Mouse (Mus musculus) thymus, adult 2 months (tissue): ENCODE data around the gene Scn3b. TPM values are rescaled to one million over a fixed set of nuclear protein-coding genes. Genes with fewer than 3 reads are reported as not detected.

ENCODE experiments used
- DNase-seq: peaks from one replicate; pipeline ENCODE4 v3.0.0; 2021
- H3K27ac ChIP-seq: fragments of 200-500 bp; 2 replicates; pipeline ENCODE4 v1.5.1; 2012; ENCODE audit warnings: low read length, control low read depth; ENCODE audit not compliant: control insufficient read depth, insufficient read depth
- H3K27me3 ChIP-seq: fragments of 200-500 bp; 2 replicates; pipeline ENCODE4 v1.6.1; 2012; ENCODE audit warnings: mild to moderate bottlenecking, low read length, moderate library complexity, mixed read lengths; ENCODE audit not compliant: control insufficient read depth, insufficient read depth
- H3K36me3 ChIP-seq: fragments of 200-500 bp; 2 replicates; pipeline ENCODE4 v1.6.1; 2012; ENCODE audit warnings: mild to moderate bottlenecking, low read length, moderate library complexity; ENCODE audit not compliant: control insufficient read depth, insufficient read depth
- H3K4me1 ChIP-seq: fragments of 200-500 bp; replicated peaks from 2 replicates; pipeline ENCODE4 v1.6.1; 2012; ENCODE audit warnings: low read length; ENCODE audit not compliant: control insufficient read depth, insufficient read depth
- H3K4me3 ChIP-seq: fragments of 200-500 bp; 2 replicates; pipeline ENCODE4 v1.5.1; 2012; ENCODE audit warnings: mild to moderate bottlenecking, low read length, control low read depth, moderate library complexity; ENCODE audit not compliant: control insufficient read depth, insufficient read depth
- CTCF ChIP-seq: fragments of 200-500 bp; IDR thresholded peaks from 2 replicates; pipeline ENCODE4 v1.5.1; 2012; ENCODE audit warnings: mild to moderate bottlenecking, control low read depth, low read length, moderate library complexity, borderline replicate concordance; ENCODE audit not compliant: control insufficient read depth, poor library complexity, insufficient read depth; ENCODE audit errors: extremely low read depth
- POLR2A ChIP-seq: fragments of 200-500 bp; IDR thresholded peaks from 2 replicates; pipeline ENCODE4 v1.6.1; 2012; ENCODE audit warnings: mild to moderate bottlenecking, low read length, control low read depth, moderate library complexity; ENCODE audit not compliant: control insufficient read depth, poor library complexity, insufficient read depth; ENCODE audit errors: extremely low read depth
- WGBS: fragments of 180-500 bp; shearing (Covaris S2); methylation state at CpG from one replicate; pipeline ENCODE4 v1.1.7; 2018; 5-methylcytosine and 5-hydroxymethylcytosine counted together
- polyA plus RNA-seq: library from polyadenylated mRNA; depleted of rRNA; stranded (reverse); fragments of >200 nt; gene quantifications from 2 replicates; pipeline ENCODE4 v1.2.3, GENCODE M21; 2012

Scn3b gene
- polyA plus RNA-seq, 1 experiment, result 1.3 TPM

GRCm38 (mm10) chr9:40282968-40283367 lies 14.0 kb downstream of the Scn3b start:
- no peak for DNase-seq
- H3K27ac ChIP-seq, result no peak overlapping the region

GRCm38 (mm10) chr9:40292475-40292874 lies 23.5 kb downstream of the Scn3b start:
- Histone ChIP-seq H3K4me1 (no peaks in the 10 kb centered on the region), H3K27me3 (no peaks in the 10 kb centered on the region), H3K36me3 (no peaks in the 10 kb centered on the region), H3K4me3 (no peak overlapping the region), H3K27ac (no peak overlapping the region)
- TF ChIP-seq POLR2A, result no peak
- no peak for DNase-seq
- 95% methylated on average over 4 of the region's 4 CpGs for WGBS

More at GRCm38 (mm10) chr9:40282968-40283367, 14.0 kb downstream of the Scn3b start:
- TF ChIP-seq POLR2A, result no peak
- TF ChIP-seq CTCF, result no peak
- 92% methylated on average over 7 of the region's 7 CpGs for WGBS
- Histone ChIP-seq H3K4me3 (no peak overlapping the region), H3K4me1 (no peaks in the 10 kb centered on the region), H3K36me3 (no peaks in the 10 kb centered on the region), H3K27me3 (no peaks in the 10 kb centered on the region)

GRCm38 (mm10) chr9:40293286-40293685 lies 24.3 kb downstream of the Scn3b start:
- no peaks in the 10 kb centered on the region for H3K36me3 ChIP-seq
- no peak overlapping the region for H3K4me3 ChIP-seq
- no peak for DNase-seq
- H3K27ac ChIP-seq, result no peak overlapping the region
- H3K4me1 ChIP-seq, result no peaks in the 10 kb centered on the region
- WGBS, result 96% methylated on average over 8 of the region's 8 CpGs
- H3K27me3 ChIP-seq, result no peaks in the 10 kb centered on the region
- TF ChIP-seq POLR2A, result no peak
- no peak for TF ChIP-seq CTCF

GRCm38 (mm10) chr9:40293740-40294139 lies 24.7 kb downstream of the Scn3b start:
- no peak overlapping the region for H3K27ac ChIP-seq
- 93% methylated on average over 5 of the region's 5 CpGs for WGBS
- TF ChIP-seq CTCF (no peak), POLR2A (no peak)
- no peak for DNase-seq
- H3K27me3 ChIP-seq, result no peaks in the 10 kb centered on the region
- H3K4me3 ChIP-seq, result no peak overlapping the region
- H3K4me1 ChIP-seq, result no peaks in the 10 kb centered on the region
- no peaks in the 10 kb centered on the region for H3K36me3 ChIP-seq

GRCm38 (mm10) chr9:40294210-40294609 lies 25.2 kb downstream of the Scn3b start:
- no peaks in the 10 kb centered on the region for H3K36me3 ChIP-seq
- H3K4me1 ChIP-seq, result no peaks in the 10 kb centered on the region
- DNase-seq, result no peak
- H3K27ac ChIP-seq, result no peak overlapping the region
- H3K27me3 ChIP-seq, result no peaks in the 10 kb centered on the region
- H3K4me3 ChIP-seq, result no peak overlapping the region
- 93% methylated on average over 5 of the region's 5 CpGs for WGBS
- no peak for TF ChIP-seq CTCF
- TF ChIP-seq POLR2A, result no peak

- no peaks in the 10 kb centered on the region for H3K4me1 ChIP-seq
- no peaks in the 10 kb centered on the region for H3K27me3 ChIP-seq
- no peaks in the 10 kb centered on the region for H3K36me3 ChIP-seq
- DNase-seq, result no peak
- H3K4me3 ChIP-seq, result no peak overlapping the region
- no peak for TF ChIP-seq POLR2A
- TF ChIP-seq CTCF, result no peak
- WGBS, result 87% methylated on average over 1 of the region's 1 CpGs
- no peak overlapping the region for H3K27ac ChIP-seq
Measured at GRCm38 (mm10) chr9:40294866-40295265, 25.8 kb downstream of the Scn3b start.

- Histone ChIP-seq H3K27me3 (no peaks in the 10 kb centered on the region), H3K36me3 (no peaks in the 10 kb centered on the region), H3K4me3 (no peak overlapping the region), H3K27ac (no peak overlapping the region), H3K4me1 (no peaks in the 10 kb centered on the region)
- DNase-seq, result no peak
- TF ChIP-seq POLR2A, result no peak
- TF ChIP-seq CTCF, result no peak
- WGBS, result 97% methylated on average over 5 of the region's 5 CpGs
Measured at GRCm38 (mm10) chr9:40296251-40296650, 27.2 kb downstream of the Scn3b start.

- no peak overlapping the region for H3K4me3 ChIP-seq
- no peak for DNase-seq
- WGBS, result 97% methylated on average over 9 of the region's 9 CpGs
Measured at GRCm38 (mm10) chr9:40297969-40298368, 29.0 kb downstream of the Scn3b start.

More at GRCm38 (mm10) chr9:40297969-40298368, 29.0 kb downstream of the Scn3b start:
- TF ChIP-seq CTCF, result no peak
- TF ChIP-seq POLR2A, result no peak
- H3K4me1 ChIP-seq, result no peaks in the 10 kb centered on the region
- no peaks in the 10 kb centered on the region for H3K27me3 ChIP-seq
- H3K27ac ChIP-seq, result no peak overlapping the region
- H3K36me3 ChIP-seq, result no peaks in the 10 kb centered on the region
